Mouse (Mus musculus): ENCODE measurements around the gene Rpa1.

GRCm38 (mm10) chr11:75267826-75268281 lies 80.3 kb downstream of the Rpa1 start:
- TF ChIP-seq CTCF (IDR thresholded peaks at IDR 0.05; ENCODE audit: borderline replicate concordance, insufficient read depth, low read length) (no peak), POLR2A (IDR thresholded peaks at IDR 0.05; ENCODE audit: low read depth, low read length) (no peak)
